Mouse (Mus musculus) heart, postnatal 25 days (tissue): ENCODE measurements at regions not wholly inside any gene's neighbourhood (a gene's known extent, or its start where the extent isn't known, plus 50 kb on each side); places are given as distances from the start of the nearest gene placed in this dataset.

Experiments used
- DNase-seq: peaks from one replicate; pipeline ENCODE4 v3.0.0; 2022; ENCODE audit warnings: low spot score
- intact Hi-C: fragments of 180-260 bp; cut with DNase I; formaldehyde crosslinking; loops from one replicate; pipeline ENCODE4 v1.15.1; 2025

- DNase-seq, result no peak
- intact Hi-C loops, result no loop called here
Measured at GRCm38 (mm10) chr4:87578164-87578563, 347.9 kb upstream of the Slc24a2 start.

- no peak for DNase-seq
- intact Hi-C loops, result no loop called here
Measured at GRCm38 (mm10) chr4:87570950-87571349, 340.7 kb upstream of the Slc24a2 start.

GRCm38 (mm10) chr4:87570470-87570891, 340.2 kb upstream of the Slc24a2 start:
- intact Hi-C loops, result no loop called here
- DNase-seq, result peak; percentile 4

GRCm38 (mm10) chr4:87566616-87567015, 336.3 kb upstream of the Slc24a2 start:
- intact Hi-C loops, result no loop called here
- no peak for DNase-seq

GRCm38 (mm10) chr4:87554912-87555311, 324.6 kb upstream of the Slc24a2 start:
- no peak for DNase-seq
- intact Hi-C loops, result no loop called here
